Mouse (Mus musculus) heart, postnatal 0 days (tissue): ENCODE data around the gene Gm26602.

Source experiments
- CTCF ChIP-seq: IDR thresholded peaks from 2 replicates; pipeline ENCODE4 v1.5.1; 2016; ENCODE audit warnings: antibody characterized with exemption, control low read depth, low read depth
- EP300 ChIP-seq: IDR thresholded peaks from 2 replicates; pipeline ENCODE4 v1.6.1; 2016; ENCODE audit warnings: antibody characterized with exemption, low read depth

GRCm38 (mm10) chr10:79886054-79886453, 24.6 kb upstream of the Gm26602 start, which contains the start of gene Elane:
- TF ChIP-seq CTCF (no peak), EP300 (no peak)
